Comparison of ENCODE assay signal across 29 mouse cellular contexts in the genomic region with DNA sequence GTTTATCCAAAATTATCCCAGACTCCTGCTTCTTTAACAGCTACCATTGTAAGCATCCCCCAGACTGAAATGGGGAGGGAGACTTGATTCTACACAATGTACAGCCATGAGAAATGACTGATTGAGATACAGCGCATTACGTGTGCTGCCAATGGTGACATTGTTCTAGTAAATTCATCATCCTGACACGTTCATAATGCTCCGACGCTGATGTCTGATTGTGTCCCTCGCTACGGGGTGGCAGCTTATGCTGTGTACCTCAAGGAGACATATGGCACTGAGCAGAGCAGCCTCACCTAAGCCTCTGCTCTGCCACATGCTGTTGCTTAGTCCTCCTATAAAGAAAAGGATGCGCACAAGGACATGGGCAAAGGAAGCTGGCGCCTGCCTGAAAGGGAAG.
A peak's percentile ranks its signal among the peaks of the same experiment; 100 is the strongest.
DNase-seq lines count a peak whose midpoint lies in the region; ATAC-seq lines count a peak whose summit lies in the region.
"Had no signal": no experiment of that assay in that cellular context is flagged by ENCODE, and none has a peak within 500 bp of the region (broad histone marks: within the 10 kb centered on the region; RNA-seq: fewer than 3 reads in every experiment).

No protein-coding gene starts in this region.

- H3K9me3 ChIP-seq in heart, embryonic 10.5 days = no peaks in the 10 kb centered on the region
- no peaks in the 10 kb centered on the region for H3K9me3 ChIP-seq in heart, embryonic 12.5 days (replicated peaks)
- H3K9me3 ChIP-seq in hindbrain, embryonic 11.5 days (ENCODE audit: control insufficient read depth, low read length) = no peaks in the 10 kb centered on the region
- no peaks in the 10 kb centered on the region for H3K9me3 ChIP-seq in hindbrain, embryonic 14.5 days (ENCODE audit: control insufficient read depth, low read length)
- H3K9me3 ChIP-seq in neural tube, embryonic 12.5 days = no peaks in the 10 kb centered on the region
- H3K9me3 ChIP-seq in kidney, embryonic 15.5 days (replicated peaks) = no peaks in the 10 kb centered on the region
- H3K9me3 ChIP-seq: forebrain, embryonic 12.5 days; heart, embryonic 13.5 days; limb, embryonic 10.5 days; limb, embryonic 15.5 days; liver, embryonic 13.5 days had no signal

- H3K27ac ChIP-seq in heart, embryonic 10.5 days = no peak overlapping the region
- no peak overlapping the region for H3K27ac ChIP-seq in heart, embryonic 12.5 days (ENCODE audit: poor library complexity, severe bottlenecking)
- H3K27ac ChIP-seq in hindbrain, embryonic 11.5 days (ENCODE audit: low read depth, low read length) = no peak overlapping the region
- peak overlapping the region; percentile 57; the same call in 1 of the 2 replicates for H3K27ac ChIP-seq in hindbrain, embryonic 14.5 days
- H3K27ac ChIP-seq in neural tube, embryonic 12.5 days = no peak overlapping the region
- H3K27ac ChIP-seq in kidney, embryonic 15.5 days = no peak overlapping the region
- H3K27ac ChIP-seq: forebrain, embryonic 12.5 days; heart, embryonic 13.5 days; limb, embryonic 10.5 days; limb, embryonic 15.5 days; liver, embryonic 13.5 days; macrophage had no signal

- H3K4me2 ChIP-seq in heart, embryonic 12.5 days = no peak overlapping the region
- H3K4me2 ChIP-seq in hindbrain, embryonic 11.5 days (replicated peaks; ENCODE audit: low read depth, low read length) = no peak overlapping the region
- H3K4me2 ChIP-seq in hindbrain, embryonic 14.5 days (replicated peaks) = peak overlapping the region; percentile 10; the same call in 1 of the 2 replicates
- H3K4me2 ChIP-seq in neural tube, embryonic 12.5 days (replicated peaks) = peak overlapping the region; percentile 10
- no peak overlapping the region for H3K4me2 ChIP-seq in kidney, embryonic 15.5 days
- H3K4me2 ChIP-seq: forebrain, embryonic 12.5 days; heart, embryonic 13.5 days; limb, embryonic 15.5 days; liver, embryonic 13.5 days; midbrain, embryonic 11.5 days had no signal

- no peak for ATAC-seq in heart, embryonic 12.5 days (ENCODE audit: insufficient number of reproducible peaks, low FRiP score)
- ATAC-seq in hindbrain, embryonic 11.5 days (ENCODE audit: low FRiP score) = peak; percentile 89
- ATAC-seq in hindbrain, embryonic 14.5 days (ENCODE audit: low FRiP score) = peak; percentile 77; the same call in 1 of the 2 replicates
- peak; percentile 77 for ATAC-seq in neural tube, embryonic 12.5 days (ENCODE audit: low FRiP score, low read depth)
- ATAC-seq in kidney, embryonic 15.5 days (replicated peaks; ENCODE audit: low FRiP score) = no peak
- ATAC-seq: intestine, embryonic 16.5 days had no signal

- H3K4me1 ChIP-seq in heart, embryonic 10.5 days = peaks cover 6% of the 10 kb centered on the region; the same call in 1 of the 2 replicates
- H3K4me1 ChIP-seq in heart, embryonic 12.5 days (replicated peaks) = no peaks in the 10 kb centered on the region
- no peaks in the 10 kb centered on the region for H3K4me1 ChIP-seq in hindbrain, embryonic 11.5 days (replicated peaks; ENCODE audit: control insufficient read depth, insufficient read depth, low read length)
- H3K4me1 ChIP-seq in hindbrain, embryonic 14.5 days (replicated peaks; ENCODE audit: control insufficient read depth, insufficient read depth, low read length) = peaks cover 15% of the 10 kb centered on the region
- H3K4me1 ChIP-seq in neural tube, embryonic 12.5 days = peaks cover 17% of the 10 kb centered on the region
- H3K4me1 ChIP-seq in kidney, embryonic 15.5 days = no peaks in the 10 kb centered on the region
- H3K4me1 ChIP-seq: heart, embryonic 13.5 days; liver, embryonic 13.5 days had no signal

- no peaks in the 10 kb centered on the region for H3K27me3 ChIP-seq in heart, embryonic 10.5 days (ENCODE audit: insufficient read depth, poor library complexity, severe bottlenecking)
- no peaks in the 10 kb centered on the region for H3K27me3 ChIP-seq in heart, embryonic 12.5 days (replicated peaks)
- no peaks in the 10 kb centered on the region for H3K27me3 ChIP-seq in hindbrain, embryonic 11.5 days (ENCODE audit: control insufficient read depth, insufficient read depth, low read length)
- no peaks in the 10 kb centered on the region for H3K27me3 ChIP-seq in hindbrain, embryonic 14.5 days (ENCODE audit: control insufficient read depth, insufficient read depth, low read length)
- no peaks in the 10 kb centered on the region for H3K27me3 ChIP-seq in neural tube, embryonic 12.5 days (replicated peaks)
- no peaks in the 10 kb centered on the region for H3K27me3 ChIP-seq in kidney, embryonic 15.5 days
- H3K27me3 ChIP-seq: forebrain, embryonic 12.5 days; heart, embryonic 13.5 days; limb, embryonic 15.5 days; liver, embryonic 13.5 days had no signal

- H3K9ac ChIP-seq in heart, embryonic 12.5 days = no peak overlapping the region
- H3K9ac ChIP-seq in hindbrain, embryonic 11.5 days (ENCODE audit: low read depth, low read length) = no peak overlapping the region
- 0 out of 2 replicates have a peak overlapping the region, but pooled peaks have one; percentile 28 for H3K9ac ChIP-seq in hindbrain, embryonic 14.5 days
- H3K9ac ChIP-seq in neural tube, embryonic 12.5 days = no peak overlapping the region
- no peak overlapping the region for H3K9ac ChIP-seq in kidney, embryonic 15.5 days
- H3K9ac ChIP-seq: forebrain, embryonic 12.5 days; heart, embryonic 13.5 days; limb, embryonic 15.5 days; liver, embryonic 13.5 days had no signal

- WGBS in heart, embryonic 10.5 days = 87% methylated on average over 9 of the region's 9 CpGs
- 83% methylated on average over 9 of the region's 9 CpGs for WGBS in heart, embryonic 12.5 days
- 53% methylated on average over 9 of the region's 9 CpGs for WGBS in hindbrain, embryonic 11.5 days
- WGBS in hindbrain, embryonic 14.5 days = 26% methylated on average over 9 of the region's 9 CpGs
- WGBS in neural tube, embryonic 12.5 days = 39% methylated on average over 9 of the region's 9 CpGs
- 92% methylated on average over 9 of the region's 9 CpGs for WGBS in kidney, embryonic 15.5 days

- H3K4me3 ChIP-seq in heart, embryonic 10.5 days = no peak overlapping the region
- no peak overlapping the region for H3K4me3 ChIP-seq in heart, embryonic 12.5 days
- H3K4me3 ChIP-seq in hindbrain, embryonic 11.5 days (ENCODE audit: low read depth, low read length) = no peak overlapping the region
- no peak overlapping the region for H3K4me3 ChIP-seq in hindbrain, embryonic 14.5 days (replicated peaks; ENCODE audit: low read length)
- H3K4me3 ChIP-seq in neural tube, embryonic 12.5 days = no peak overlapping the region
- no peak overlapping the region for H3K4me3 ChIP-seq in kidney, embryonic 15.5 days (replicated peaks)
- H3K4me3 ChIP-seq: erythroblast, embryonic 14.5 days; forebrain, embryonic 12.5 days; heart, embryonic 13.5 days; limb, embryonic 10.5 days; limb, embryonic 15.5 days; liver, embryonic 13.5 days had no signal

- H3K36me3 ChIP-seq in heart, embryonic 10.5 days = no peaks in the 10 kb centered on the region
- H3K36me3 ChIP-seq in heart, embryonic 12.5 days = no peaks in the 10 kb centered on the region
- H3K36me3 ChIP-seq in hindbrain, embryonic 11.5 days (ENCODE audit: control insufficient read depth, insufficient read depth, low read length) = no peaks in the 10 kb centered on the region
- no peaks in the 10 kb centered on the region for H3K36me3 ChIP-seq in hindbrain, embryonic 14.5 days (replicated peaks; ENCODE audit: control insufficient read depth, insufficient read depth)
- H3K36me3 ChIP-seq in neural tube, embryonic 12.5 days = no peaks in the 10 kb centered on the region
- H3K36me3 ChIP-seq in kidney, embryonic 15.5 days = no peaks in the 10 kb centered on the region
- H3K36me3 ChIP-seq: forebrain, embryonic 12.5 days; heart, embryonic 13.5 days; limb, embryonic 10.5 days; limb, embryonic 15.5 days; liver, embryonic 13.5 days had no signal

- peak; percentile 55 for DNase-seq in heart, embryonic 10.5 days (ENCODE audit: low spot score)
- peak; percentile 48 for DNase-seq in hindbrain, embryonic 11.5 days (ENCODE audit: low spot score)
- DNase-seq in hindbrain, embryonic 14.5 days (ENCODE audit: low spot score) = peak; percentile 61
- DNase-seq in Muller cell, postnatal 12 days (ENCODE audit: inconsistent ontology term) = no peak
- no peak for DNase-seq in adrenal gland, adult 8-10 months
- DNase-seq: adrenal gland, postnatal 14 days; cerebellum, adult 11-12 months; cerebellum, adult 9-11 months; gastrocnemius, postnatal 25 days; heart, adult 18-20 months; heart, postnatal 10 days; kidney, adult 8-10 months; kidney, postnatal 10 days; layer of hippocampus, adult 9-11 months; liver, embryonic 13.5 days; lung, adult 18-20 months; lung, postnatal 10 days; thymus, postnatal 4 days had no signal

Comparison
In these comparisons a context has a peak if more than half of its experiments do, and no peak if none do; other contexts are left out.
1. H3K4me2 ChIP-seq: peak in hindbrain, embryonic 14.5 days (single experiment) and neural tube, embryonic 12.5 days (single experiment); none in heart, embryonic 12.5 days (single experiment), hindbrain, embryonic 11.5 days (single experiment) and kidney, embryonic 15.5 days (single experiment).
2. DNase-seq: peak in heart, embryonic 10.5 days (single experiment), hindbrain, embryonic 11.5 days (single experiment) and hindbrain, embryonic 14.5 days (single experiment); none in Muller cell, postnatal 12 days (single experiment) and adrenal gland, adult 8-10 months (single experiment).
3. ATAC-seq: peak in hindbrain, embryonic 11.5 days (single experiment), hindbrain, embryonic 14.5 days (single experiment) and neural tube, embryonic 12.5 days (single experiment); none in heart, embryonic 12.5 days (single experiment) and kidney, embryonic 15.5 days (single experiment).